Mouse (Mus musculus): ENCODE results near the gene Tubb5. TPM values are rescaled to one million over a fixed set of nuclear protein-coding genes. Genes with fewer than 3 reads are reported as not detected.

The Tubb5 gene
- polyA plus RNA-seq (2012; rRNA removed), result 710 and 975 TPM in 2 replicates

GRCm38 (mm10) chr17:35838122-35838544 is at the start of gene Tubb5:
TSS of gene Tubb5 (minus strand) at chr17:35838306.

GRCm38 (mm10) chr17:35879245-35880057 is 41.3 kb upstream of the Tubb5 start, which contains the start of gene Dhx16:
TSS of gene Dhx16 (plus strand) at chr17:35879819.

GRCm38 (mm10) chr17:35865481-35866280 is 27.6 kb upstream of the Tubb5 start, which contains the start of gene Ppp1r18:
TSS of gene Ppp1r18 (plus strand) at chr17:35865593.

GRCm38 (mm10) chr17:35861198-35861857 is 23.2 kb upstream of the Tubb5 start, which contains the start of gene Nrm:
TSS of gene Nrm (plus strand) at chr17:35861318.

GRCm38 (mm10) chr17:35841076-35841950 is 3.2 kb upstream of the Tubb5 start, which contains the start of gene Mdc1:
TSS of gene Mdc1 (plus strand) at chr17:35841515.

GRCm38 (mm10) chr17:35822964-35823937 is 14.9 kb downstream of the Tubb5 start, which contains the start of gene Flot1:
TSS of gene Flot1 (plus strand) at chr17:35823230.

GRCm38 (mm10) chr17:35821439-35822430 is 16.4 kb downstream of the Tubb5 start, which contains the start of gene Ier3:
TSS of gene Ier3 (plus strand) at chr17:35821684.

Other genes with a start within 250 kb of the Tubb5 start
- gene Sfta2, start 236.8 kb downstream of the Tubb5 start, polyA plus RNA-seq (2012; rRNA removed), result 0.29 TPM in 1 of 2 replicates, not detected in the other
- gene Gm9573, start 211.7 kb downstream of the Tubb5 start, polyA plus RNA-seq (2012; rRNA removed), result not detected in 2 replicates
- gene Mucl3, start 194.6 kb downstream of the Tubb5 start, polyA plus RNA-seq (2012; rRNA removed), result 0.17 TPM in 1 of 2 replicates, not detected in the other
- gene Vars2, start 170.7 kb downstream of the Tubb5 start, polyA plus RNA-seq (2012; rRNA removed), result 71.0 and 77.4 TPM in 2 replicates
- 35.2 and 36.6 TPM in 2 replicates for gene Gtf2h4, start 164.6 kb downstream of the Tubb5 start, polyA plus RNA-seq (2012; rRNA removed)
- 131 and 142 TPM in 2 replicates for gene Ddr1, start 133.7 kb downstream of the Tubb5 start, polyA plus RNA-seq (2012; rRNA removed)
- 47.8 and 66.0 TPM in 2 replicates for gene Ier3, start 16.6 kb downstream of the Tubb5 start, polyA plus RNA-seq (2012; rRNA removed)
- 78.1 and 82.9 TPM in 2 replicates for gene Flot1, start 15.1 kb downstream of the Tubb5 start, polyA plus RNA-seq (2012; rRNA removed)
- 8.5 and 10.1 TPM in 2 replicates for gene Mdc1, start 3.2 kb upstream of the Tubb5 start, polyA plus RNA-seq (2012; rRNA removed)
- 26.5 and 32.4 TPM in 2 replicates for gene Nrm, start 23.0 kb upstream of the Tubb5 start, polyA plus RNA-seq (2012; rRNA removed)
- 41.5 and 48.5 TPM in 2 replicates for gene Ppp1r18, start 27.3 kb upstream of the Tubb5 start, polyA plus RNA-seq (2012; rRNA removed)
- gene Dhx16, start 41.5 kb upstream of the Tubb5 start, polyA plus RNA-seq (2012; rRNA removed), result 84.3 and 95.7 TPM in 2 replicates
- 43.5 and 45.4 TPM in 2 replicates for gene 2310061I04Rik, start 59.1 kb upstream of the Tubb5 start, polyA plus RNA-seq (2012; rRNA removed)
- gene Atat1, start 71.8 kb upstream of the Tubb5 start, polyA plus RNA-seq (2012; rRNA removed), result 124 and 129 TPM in 2 replicates
- gene Mrps18b, start 78.1 kb upstream of the Tubb5 start, polyA plus RNA-seq (2012; rRNA removed), result 85.0 and 105 TPM in 2 replicates
- gene Ppp1r10, start 78.1 kb upstream of the Tubb5 start, polyA plus RNA-seq (2012; rRNA removed), result 41.0 and 47.6 TPM in 2 replicates
- 92.0 and 103 TPM in 2 replicates for gene Abcf1, start 131.5 kb upstream of the Tubb5 start, polyA plus RNA-seq (2012; rRNA removed)
- 33.9 and 37.8 TPM in 2 replicates for gene Gnl1, start 141.5 kb upstream of the Tubb5 start, polyA plus RNA-seq (2012; rRNA removed)
- gene Prr3, start 141.9 kb upstream of the Tubb5 start, polyA plus RNA-seq (2012; rRNA removed), result 33.3 and 37.1 TPM in 2 replicates
- 0.67 and 2.2 TPM in 2 replicates for gene H2-T24, start 182.3 kb upstream of the Tubb5 start, polyA plus RNA-seq (2012; rRNA removed)
- gene H2-T23, start 194.5 kb upstream of the Tubb5 start, polyA plus RNA-seq (2012; rRNA removed), result 139 and 154 TPM in 2 replicates
- gene H2-T22, start 204.4 kb upstream of the Tubb5 start, polyA plus RNA-seq (2012; rRNA removed), result 38.3 and 50.5 TPM in 2 replicates
- gene Gm6034, start 204.7 kb upstream of the Tubb5 start, polyA plus RNA-seq (2012; rRNA removed), result not detected in 2 replicates
- gene Gm11127, start 220.1 kb upstream of the Tubb5 start, polyA plus RNA-seq (2012; rRNA removed), result 0.26 and 0.37 TPM in 2 replicates

Data from ovary, adult 2 months (tissue).